ENCODE assay signal across 27 mouse cellular contexts in genomic region chr13:39321111-39321510, GRCm38 (mm10).
DNase-seq lines count a peak whose midpoint lies in the region; ATAC-seq and TF ChIP-seq lines count a peak whose summit lies in the region.
"Had no signal": no experiment of that assay in that cellular context is flagged by ENCODE, and none has a peak within 500 bp of the region (broad histone marks: within the 10 kb centered on the region; RNA-seq: fewer than 3 reads in every experiment).

No protein-coding gene starts in this region.

- no peaks in the 10 kb centered on the region for H3K4me1 ChIP-seq in embryonic facial prominence, embryonic 14.5 days (ENCODE audit: control insufficient read depth, insufficient read depth, low read length)
- H3K4me1 ChIP-seq in embryonic facial prominence, embryonic 10.5 days = no peaks in the 10 kb centered on the region
- no peaks in the 10 kb centered on the region for H3K4me1 ChIP-seq in forebrain, postnatal 0 days (ENCODE audit: insufficient read depth)
- H3K4me1 ChIP-seq: embryonic facial prominence, embryonic 12.5 days; embryonic facial prominence, embryonic 15.5 days; forebrain, embryonic 10.5 days; forebrain, embryonic 12.5 days had no signal

- no peaks in the 10 kb centered on the region; the same call in 1 of the 2 replicates for H3K27me3 ChIP-seq in embryonic facial prominence, embryonic 14.5 days (replicated peaks; ENCODE audit: control insufficient read depth, insufficient read depth, low read length)
- no peaks in the 10 kb centered on the region for H3K27me3 ChIP-seq in embryonic facial prominence, embryonic 10.5 days (replicated peaks; ENCODE audit: low read depth, poor library complexity, severe bottlenecking)
- peaks cover under 1% of the 10 kb centered on the region for H3K27me3 ChIP-seq in Patski
- H3K27me3 ChIP-seq in forebrain, postnatal 0 days (ENCODE audit: insufficient read depth, low read length) = no peaks in the 10 kb centered on the region
- H3K27me3 ChIP-seq: CH12.LX; embryonic facial prominence, embryonic 12.5 days; embryonic facial prominence, embryonic 15.5 days; forebrain, embryonic 12.5 days had no signal

- no peak overlapping the region for H3K4me3 ChIP-seq in embryonic facial prominence, embryonic 14.5 days (ENCODE audit: low read depth, low read length)
- no peak overlapping the region for H3K4me3 ChIP-seq in embryonic facial prominence, embryonic 10.5 days
- no peak overlapping the region for H3K4me3 ChIP-seq in forebrain, postnatal 0 days (ENCODE audit: low read depth, low read length)
- H3K4me3 ChIP-seq: embryonic facial prominence, embryonic 12.5 days; embryonic facial prominence, embryonic 15.5 days; forebrain, embryonic 10.5 days; forebrain, embryonic 12.5 days had no signal

- H3K36me3 ChIP-seq in embryonic facial prominence, embryonic 14.5 days (ENCODE audit: control insufficient read depth, insufficient read depth, low read length) = no peaks in the 10 kb centered on the region
- H3K36me3 ChIP-seq in embryonic facial prominence, embryonic 10.5 days (replicated peaks) = no peaks in the 10 kb centered on the region
- H3K36me3 ChIP-seq in forebrain, postnatal 0 days (ENCODE audit: insufficient read depth) = no peaks in the 10 kb centered on the region
- H3K36me3 ChIP-seq: embryonic facial prominence, embryonic 12.5 days; embryonic facial prominence, embryonic 15.5 days; forebrain, embryonic 10.5 days; forebrain, embryonic 12.5 days; G1E had no signal

- no peak overlapping the region for H3K27ac ChIP-seq in embryonic facial prominence, embryonic 14.5 days (replicated peaks; ENCODE audit: low read depth, low read length)
- H3K27ac ChIP-seq in embryonic facial prominence, embryonic 10.5 days (replicated peaks) = no peak overlapping the region
- no peak overlapping the region for H3K27ac ChIP-seq in forebrain, postnatal 0 days (ENCODE audit: low read depth, low read length)
- H3K27ac ChIP-seq: embryonic facial prominence, embryonic 12.5 days; embryonic facial prominence, embryonic 15.5 days; forebrain, embryonic 10.5 days; forebrain, embryonic 12.5 days had no signal

- CTCF ChIA-PET in Patski (lab: Charles Lee) = no interaction called here

- no peak overlapping the region for H3K4me2 ChIP-seq in embryonic facial prominence, embryonic 14.5 days (ENCODE audit: low read depth, low read length)
- no peak overlapping the region for H3K4me2 ChIP-seq in forebrain, postnatal 0 days (ENCODE audit: low read depth)
- H3K4me2 ChIP-seq: embryonic facial prominence, embryonic 12.5 days; embryonic facial prominence, embryonic 15.5 days; forebrain, embryonic 12.5 days had no signal

- H3K9ac ChIP-seq in embryonic facial prominence, embryonic 14.5 days (ENCODE audit: low read depth, low read length) = no peak overlapping the region
- H3K9ac ChIP-seq in forebrain, postnatal 0 days = no peak overlapping the region
- H3K9ac ChIP-seq: embryonic facial prominence, embryonic 12.5 days; embryonic facial prominence, embryonic 15.5 days; forebrain, embryonic 12.5 days had no signal

- no peak for ATAC-seq in embryonic facial prominence, embryonic 14.5 days (ENCODE audit: low read depth)
- ATAC-seq in Patski = peak; percentile 60
- no peak for ATAC-seq in forebrain, postnatal 0 days
- ATAC-seq: CD4-positive, CD25-positive, alpha-beta regulatory T cell, adult 4 months; forebrain, embryonic 14.5 days; forebrain, embryonic 16.5 days had no signal

- peak; percentile 34 for DNase-seq in embryonic facial prominence, embryonic 14.5 days (ENCODE audit: low spot score)
- DNase-seq in embryonic facial prominence, embryonic 10.5 days (ENCODE audit: low spot score) = no peak
- peak; percentile 70 for DNase-seq in Muller cell, postnatal 12 days (ENCODE audit: inconsistent ontology term)
- DNase-seq in Patski (ENCODE audit: low read depth, low spot score) = peak; percentile 28
- peak; percentile 58 for DNase-seq in fibroblast of lung, adult 2 months (ENCODE audit: low read depth)
- DNase-seq in gastrocnemius, postnatal 4 days (ENCODE audit: low spot score in 2 of 2) = no peak
- no peak for DNase-seq in adrenal gland, adult (ENCODE audit: inconsistent age in 2 of 2, low spot score in 1 of 2)
- no peak for DNase-seq in forebrain, postnatal 0 days
- DNase-seq: adrenal gland, adult 8-10 months; adrenal gland, postnatal 14 days; adrenal gland, postnatal 36 days; B cell, adult 2 months; cerebellum, adult 11-12 months; cerebellum, adult 2 months; cerebellum, adult 9-11 months; cerebellum, postnatal 14 days; cerebellum, postnatal 36 days; embryo, embryonic 11 days had no signal

- TF ChIP-seq CTCF in Patski (IDR thresholded peaks at IDR 0.05) = no peak
- no peak for TF ChIP-seq CTCF in forebrain, postnatal 0 days (IDR thresholded peaks at IDR 0.05; ENCODE audit: low read depth)

- H3K9me3 ChIP-seq in embryonic facial prominence, embryonic 14.5 days (ENCODE audit: control insufficient read depth, low read length) = no peaks in the 10 kb centered on the region
- no peaks in the 10 kb centered on the region for H3K9me3 ChIP-seq in embryonic facial prominence, embryonic 10.5 days
- no peaks in the 10 kb centered on the region for H3K9me3 ChIP-seq in forebrain, postnatal 0 days (ENCODE audit: low read length)
- H3K9me3 ChIP-seq: embryonic facial prominence, embryonic 12.5 days; embryonic facial prominence, embryonic 15.5 days; forebrain, embryonic 10.5 days; forebrain, embryonic 12.5 days had no signal

- in situ Hi-C loops in Patski (cut with MboI; ENCODE audit: low pct_unique_long_range_greater_than_20kb) = no loop called here

- POLR2A ChIA-PET in Patski (lab: Charles Lee) = interaction anchor here (0.6 kb wide), 1 partner anchor 960 kb away, joined by 3 read pairs; no protein-coding TSS in a partner anchor

- 61% methylated on average over 3 of the region's 3 CpGs for WGBS in embryonic facial prominence, embryonic 14.5 days
- 91% methylated on average over 3 of the region's 3 CpGs for WGBS in embryonic facial prominence, embryonic 10.5 days
- WGBS in forebrain, postnatal 0 days = 90% methylated on average over 3 of the region's 3 CpGs

Comparison
In these comparisons a context has a peak if more than half of its experiments do, and no peak if none do; other contexts are left out.
1. DNase-seq: peak in embryonic facial prominence, embryonic 14.5 days (single experiment), Muller cell, postnatal 12 days (single experiment), Patski (single experiment) and fibroblast of lung, adult 2 months (single experiment); none in embryonic facial prominence, embryonic 10.5 days (single experiment), gastrocnemius, postnatal 4 days (0 of 2), adrenal gland, adult (0 of 2) and forebrain, postnatal 0 days (single experiment).